Mouse (Mus musculus): ENCODE measurements around the gene Cyth1. TPM values are rescaled to one million over a fixed set of nuclear protein-coding genes. Genes with fewer than 3 reads are reported as not detected.

Cyth1 gene
- 10 to 100 TPM in 1 of 2 experiments, 1 to 10 TPM in 1; 2.2 to 15.9 TPM for polyA plus RNA-seq (2012; fragmentation: generic; extraction: Trizol)

GRCm38 (mm10) chr11:118248150-118249011 is at the start of gene Cyth1:
TSS of gene Cyth1 (minus strand) at chr11:118248592.

DNA sequence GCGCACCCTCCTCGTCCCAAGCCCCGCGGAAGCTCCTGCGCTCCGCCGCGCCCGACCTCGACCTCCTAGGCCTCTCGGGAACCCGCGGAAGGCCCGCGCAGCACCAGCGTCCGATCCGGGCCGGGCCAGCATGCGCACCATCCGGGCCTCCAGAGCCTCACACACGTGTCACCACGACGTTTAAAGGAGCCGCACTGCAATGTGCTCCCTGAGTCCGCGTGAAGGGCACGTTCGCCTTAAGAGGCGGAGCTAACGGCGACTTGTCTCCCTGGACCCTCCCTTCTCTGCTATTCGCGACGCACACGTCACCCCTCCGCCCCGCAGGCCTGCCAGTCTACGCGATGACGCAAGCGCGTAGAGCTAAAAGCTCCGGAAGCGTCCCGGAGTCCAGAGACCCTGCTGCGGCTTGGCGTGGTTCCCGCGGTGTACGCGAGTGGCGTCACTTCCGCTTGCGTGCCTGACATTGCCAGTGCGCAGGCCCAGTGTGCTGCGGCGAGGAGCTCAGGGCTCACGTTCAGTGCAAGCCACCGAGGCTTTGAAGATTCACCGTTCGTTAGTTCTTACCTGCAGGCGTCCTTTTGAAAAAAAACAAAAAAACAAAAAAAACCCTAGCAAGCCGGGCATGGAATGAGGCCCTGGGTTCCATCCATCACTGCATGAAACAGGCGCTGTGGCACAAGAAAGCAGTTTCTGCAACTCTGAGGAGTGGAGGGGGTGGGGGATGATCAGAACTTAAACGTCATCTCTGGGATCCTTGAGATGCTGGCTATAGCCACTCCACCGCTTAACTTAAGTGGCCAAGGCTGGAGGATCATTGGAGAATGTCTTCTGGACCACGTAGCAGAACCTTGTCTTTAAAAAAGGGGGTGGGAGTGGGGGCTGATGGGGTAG is 41.9 kb upstream of the Cyth1 start, which contains the start of gene Usp36:
Gene Usp36, minus strand, starts transcription at position 246 of the 891 bp plus-strand sequence.

GRCm38 (mm10) chr11:118130534-118130933 is 117.9 kb downstream of the Cyth1 start, which contains the start of gene Dnah17:
TSS of gene Dnah17 (minus strand) at chr11:118130634.

Other genes with a start within 250 kb of the Cyth1 start
- gene Dnah17, start 118.0 kb downstream of the Cyth1 start, polyA plus RNA-seq (2012; fragmentation: generic; extraction: Trizol) = under 1 TPM; 0.05 to 0.34 TPM
- 10 to 100 TPM; 13.4 to 14.4 TPM for gene Usp36, start 41.7 kb upstream of the Cyth1 start, polyA plus RNA-seq (2012; fragmentation: generic; extraction: Trizol)
- 1 to 10 TPM in 1 of 2 experiments, under 1 TPM in 1; 0.80 to 1.6 TPM for gene Cep295nl, start 93.9 kb upstream of the Cyth1 start, polyA plus RNA-seq (2012; fragmentation: generic; extraction: Trizol)
- 1,000 to 10,000 TPM in 1 of 2 experiments, 100 to 1,000 TPM in 1; 756 to 1,293 TPM for gene Timp2, start 107.1 kb upstream of the Cyth1 start, polyA plus RNA-seq (2012; fragmentation: generic; extraction: Trizol)
- 100 to 1,000 TPM in 1 of 2 experiments, 10 to 100 TPM in 1; 26.9 to 167 TPM for gene Lgals3bp, start 153.5 kb upstream of the Cyth1 start, polyA plus RNA-seq (2012; fragmentation: generic; extraction: Trizol)
- 10 to 100 TPM; 23.9 to 71.4 TPM for gene Cant1, start 170.5 kb upstream of the Cyth1 start, polyA plus RNA-seq (2012; fragmentation: generic; extraction: Trizol)
- gene C1qtnf1, start 179.6 kb upstream of the Cyth1 start, polyA plus RNA-seq (2012; fragmentation: generic; extraction: Trizol) = 10 to 100 TPM in 1 of 2 experiments, 1 to 10 TPM in 1; 3.4 to 23.9 TPM
- 1 to 10 TPM; 4.8 to 5.2 TPM for gene Engase, start 228.2 kb upstream of the Cyth1 start, polyA plus RNA-seq (2012; fragmentation: generic; extraction: Trizol)